Mouse (Mus musculus) megakaryocyte progenitor cell, adult 5-6 weeks (primary cell): Measurements from ENCODE around the gene Laptm4a. TPM values are rescaled to one million over a fixed set of nuclear protein-coding genes. Genes with fewer than 3 reads are reported as not detected.

Source experiments
- ATAC-seq: replicated peaks from 2 replicates; pipeline ENCODE4 v1.8.0; 2016; ENCODE audit warnings: mild to moderate bottlenecking, moderate TSS enrichment, inconsistent platforms; ENCODE audit not compliant: poor library complexity
- total RNA-seq, 2 experiments: library from RNA; stranded (forward) in 1 of 2; stranded (reverse) in 1 of 2; fragments of 157-497, 149-512 nt in 1 of 2; fragments of 200-1000 nt in 1 of 2; gene quantifications; 2 replicates each; pipeline versions ENCODE4 v1.2.3 to v1.2.4; 2015 to 2017

Gene Laptm4a
- total RNA-seq (2015) (73.2 and 76.6 TPM in 2 replicates), total RNA-seq (2017) (111 and 119 TPM in 2 replicates)

GRCm38 (mm10) chr12:8921394-8922368 lies at the start of gene Laptm4a:
Laptm4a (plus strand) TSS chr12:8921664.
- ATAC-seq = peak; percentile 81

DNA sequence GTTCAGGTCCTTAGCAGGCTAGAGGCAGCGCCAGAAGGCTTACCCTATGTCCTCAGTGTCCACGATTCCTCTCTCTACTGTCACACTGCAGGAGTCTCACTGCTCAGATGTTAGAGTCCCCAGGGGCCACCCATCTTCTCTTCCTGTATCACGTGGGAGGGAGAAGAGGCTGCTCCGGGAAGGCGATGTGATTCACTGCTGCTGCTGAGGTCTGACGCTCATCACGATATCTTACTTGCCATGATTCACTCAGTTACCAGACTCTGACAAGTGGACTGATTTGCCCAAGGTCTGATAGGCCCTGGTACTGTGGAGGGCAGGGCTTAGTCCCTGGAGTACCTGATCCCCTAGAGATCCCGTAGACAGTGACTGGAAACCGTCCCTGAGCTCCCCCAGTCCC lies 45.9 kb upstream of the Laptm4a start:
- ATAC-seq = no peak

DNA sequence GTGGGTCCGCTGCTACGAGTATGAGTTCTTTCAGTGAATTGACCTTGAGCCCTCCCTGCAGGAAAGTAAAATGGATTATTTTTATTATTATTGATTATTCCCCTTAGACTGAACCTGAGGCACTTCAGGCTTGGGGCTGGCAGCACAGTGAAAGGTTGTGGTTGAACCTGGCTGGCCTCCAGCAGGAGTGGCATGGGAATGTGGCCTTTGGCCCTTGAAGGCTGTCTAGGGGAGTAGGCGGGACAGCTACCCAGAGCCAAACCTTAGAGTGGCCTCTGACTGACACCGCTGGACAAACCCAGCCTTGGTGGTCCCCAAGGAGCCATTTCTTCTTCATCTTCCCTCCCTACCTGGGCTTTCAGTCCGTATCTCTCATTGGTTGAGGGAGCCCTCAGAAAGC lies 44.6 kb upstream of the Laptm4a start:
- ATAC-seq = no peak

DNA sequence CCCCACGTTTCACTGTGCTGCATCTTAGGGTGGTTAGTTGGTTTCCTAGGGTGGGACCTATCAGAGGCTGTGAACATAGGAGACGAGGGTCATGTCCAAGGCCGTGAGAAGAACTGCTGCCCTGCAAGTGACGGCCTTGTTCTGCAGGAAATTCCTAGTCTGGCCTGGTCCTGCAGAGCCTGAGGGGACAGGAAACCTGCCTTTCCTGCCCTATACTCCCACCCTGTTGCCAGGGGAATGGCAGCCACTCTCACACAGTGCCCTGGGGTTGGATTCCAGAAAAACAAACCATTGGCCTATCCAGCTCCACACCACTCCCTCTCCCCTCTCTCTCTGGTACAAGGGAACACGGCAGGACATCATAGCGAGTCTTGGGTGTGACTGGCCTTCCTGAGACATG lies 44.1 kb upstream of the Laptm4a start:
- ATAC-seq = no peak

DNA sequence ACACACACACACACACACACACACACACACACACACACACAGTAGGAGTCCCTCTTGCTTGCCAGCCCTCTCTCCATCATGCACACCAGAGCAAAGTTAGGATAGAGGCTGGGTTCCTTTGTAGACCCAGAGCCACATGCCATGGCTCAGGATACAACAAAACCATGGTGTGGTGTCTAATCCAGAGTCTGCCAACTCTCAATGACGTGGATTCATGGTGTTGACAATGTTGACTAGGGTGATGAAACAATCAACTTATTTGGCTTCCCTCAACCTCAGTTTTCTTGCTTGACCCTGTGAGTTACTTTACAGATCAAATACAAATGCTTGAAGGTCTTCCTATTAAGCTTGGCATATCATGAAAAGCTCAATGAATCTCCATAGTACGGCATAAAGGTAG lies 42.7 kb upstream of the Laptm4a start:
- no peak for ATAC-seq

- ATAC-seq = no peak
Observed at GRCm38 (mm10) chr12:8879389-8879788, 42.1 kb upstream of the Laptm4a start.

GRCm38 (mm10) chr12:8881736-8882135 lies 39.7 kb upstream of the Laptm4a start:
- peak; percentile 70 for ATAC-seq

- ATAC-seq = no peak
Observed at GRCm38 (mm10) chr12:8882376-8882775, 39.1 kb upstream of the Laptm4a start.

GRCm38 (mm10) chr12:8884426-8885145 lies 36.9 kb upstream of the Laptm4a start:
- no peak for ATAC-seq

DNA sequence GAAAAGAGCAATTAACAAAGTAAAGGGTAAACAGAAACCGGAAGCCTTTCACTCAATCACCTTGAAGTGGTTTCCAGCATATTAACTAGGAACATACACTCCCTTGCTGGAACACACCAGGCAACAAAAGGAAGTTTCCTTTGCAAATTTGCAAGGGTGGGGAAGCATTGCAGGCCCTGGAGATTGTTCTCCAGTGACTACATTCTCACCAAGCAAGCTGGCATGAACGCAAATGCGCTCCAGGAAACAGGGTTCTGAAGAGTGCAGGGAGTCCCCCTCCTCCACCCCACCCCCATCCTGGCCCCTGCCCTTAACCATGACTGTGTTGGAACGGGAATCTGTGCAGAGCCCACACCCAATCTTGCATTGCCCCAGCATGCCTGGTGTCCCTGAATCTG lies 36.3 kb upstream of the Laptm4a start:
- no peak for ATAC-seq

DNA sequence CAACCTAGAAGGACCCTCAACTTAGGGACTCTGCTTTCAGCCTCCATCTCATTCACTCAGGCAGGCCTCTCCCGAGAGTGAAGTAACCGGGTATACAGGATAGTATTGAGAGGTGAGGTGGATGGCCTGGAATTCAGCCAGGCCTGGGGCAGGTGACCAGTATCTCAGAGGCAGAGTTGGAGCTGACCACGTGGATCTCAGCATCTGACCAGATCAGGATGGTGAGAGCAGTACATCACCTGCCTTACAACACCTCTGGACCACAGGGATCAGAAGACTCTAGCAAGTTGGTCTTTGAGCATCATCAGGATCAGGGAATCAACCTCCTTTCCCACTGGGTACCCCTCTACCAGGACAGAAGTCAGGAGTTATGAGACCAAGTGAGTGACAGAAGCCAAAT lies 35.5 kb upstream of the Laptm4a start:
- ATAC-seq = no peak

GRCm38 (mm10) chr12:8888445-8888844 lies 33.0 kb upstream of the Laptm4a start:
- no peak for ATAC-seq

GRCm38 (mm10) chr12:8889117-8889665 lies 32.3 kb upstream of the Laptm4a start:
- peak; percentile 97 for ATAC-seq

DNA sequence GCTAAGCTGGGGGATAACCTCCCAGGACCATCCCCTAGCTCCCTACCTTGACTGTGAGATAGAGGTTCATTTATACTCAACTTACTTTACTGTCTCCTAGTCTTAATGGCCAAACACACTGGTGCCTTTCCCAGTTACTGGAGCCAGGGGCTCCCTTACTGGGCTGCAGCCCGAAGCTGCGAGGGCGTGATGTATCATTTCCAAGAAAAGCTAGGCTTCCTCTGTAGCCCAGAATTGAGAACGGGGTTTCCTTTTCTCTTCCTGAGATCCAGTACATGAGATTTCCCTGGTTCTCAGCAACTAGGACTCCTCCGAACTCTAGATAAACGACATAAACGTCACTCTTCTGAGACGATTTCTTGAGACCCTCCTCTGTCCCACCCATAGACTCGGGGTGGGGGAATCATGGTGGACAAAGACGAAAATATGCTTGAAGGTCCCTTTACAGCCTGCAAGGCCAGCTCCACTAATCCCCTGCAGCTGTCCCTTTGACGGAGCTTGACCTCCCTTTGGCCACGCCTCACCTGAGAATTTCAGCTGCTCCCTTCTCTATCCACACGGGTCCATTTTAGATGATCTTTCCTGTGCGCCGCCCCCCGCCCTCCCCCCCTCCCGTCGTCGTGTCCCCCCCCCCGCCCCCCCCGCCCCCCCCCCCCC lies 28.5 kb upstream of the Laptm4a start:
- no peak for ATAC-seq

GRCm38 (mm10) chr12:8897140-8897539 lies 24.3 kb upstream of the Laptm4a start:
- ATAC-seq = no peak

DNA sequence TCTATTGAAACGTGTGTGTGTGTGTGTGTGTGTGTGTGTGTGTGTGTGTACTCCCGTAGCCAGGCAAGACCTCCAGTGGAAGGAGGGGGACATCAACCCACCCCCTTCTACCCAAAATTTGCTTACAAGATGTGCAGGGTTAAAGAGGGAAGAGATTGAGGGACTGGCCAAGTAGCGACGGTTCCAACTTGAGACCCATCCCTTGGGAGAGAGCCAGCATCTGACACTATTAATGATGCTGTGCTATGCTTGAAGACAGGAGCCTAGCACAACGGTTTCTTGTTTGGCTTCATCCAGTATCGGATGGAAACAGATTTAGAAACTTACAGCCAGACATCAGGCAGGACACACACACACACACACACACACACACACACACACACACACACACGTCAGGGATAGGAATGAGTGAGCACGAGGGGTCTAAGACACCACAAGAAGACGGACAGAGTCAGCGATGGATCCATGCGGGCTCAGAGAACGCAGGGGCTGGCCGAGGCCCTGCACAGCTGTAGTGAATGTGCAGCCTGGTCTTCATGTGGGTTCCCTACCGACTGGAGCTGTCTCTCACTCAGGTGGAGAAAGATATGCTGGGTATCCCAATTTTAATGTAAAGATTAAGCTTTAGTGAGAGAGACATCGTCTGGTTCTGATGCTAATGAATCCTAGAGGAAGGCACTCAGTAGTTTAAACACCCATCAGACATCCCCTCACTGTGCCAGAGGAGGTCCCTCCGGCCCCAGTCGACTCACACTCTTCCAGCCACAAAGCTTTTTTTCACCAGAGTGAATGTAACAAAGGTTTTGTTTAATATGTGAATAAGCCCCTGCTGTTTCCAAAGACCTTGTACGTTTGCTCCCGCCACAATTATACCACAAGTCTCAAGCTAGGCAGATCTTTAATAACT lies 22.3 kb upstream of the Laptm4a start:
- ATAC-seq = no peak

GRCm38 (mm10) chr12:8900107-8900698 lies 21.3 kb upstream of the Laptm4a start:
- ATAC-seq = no peak

DNA sequence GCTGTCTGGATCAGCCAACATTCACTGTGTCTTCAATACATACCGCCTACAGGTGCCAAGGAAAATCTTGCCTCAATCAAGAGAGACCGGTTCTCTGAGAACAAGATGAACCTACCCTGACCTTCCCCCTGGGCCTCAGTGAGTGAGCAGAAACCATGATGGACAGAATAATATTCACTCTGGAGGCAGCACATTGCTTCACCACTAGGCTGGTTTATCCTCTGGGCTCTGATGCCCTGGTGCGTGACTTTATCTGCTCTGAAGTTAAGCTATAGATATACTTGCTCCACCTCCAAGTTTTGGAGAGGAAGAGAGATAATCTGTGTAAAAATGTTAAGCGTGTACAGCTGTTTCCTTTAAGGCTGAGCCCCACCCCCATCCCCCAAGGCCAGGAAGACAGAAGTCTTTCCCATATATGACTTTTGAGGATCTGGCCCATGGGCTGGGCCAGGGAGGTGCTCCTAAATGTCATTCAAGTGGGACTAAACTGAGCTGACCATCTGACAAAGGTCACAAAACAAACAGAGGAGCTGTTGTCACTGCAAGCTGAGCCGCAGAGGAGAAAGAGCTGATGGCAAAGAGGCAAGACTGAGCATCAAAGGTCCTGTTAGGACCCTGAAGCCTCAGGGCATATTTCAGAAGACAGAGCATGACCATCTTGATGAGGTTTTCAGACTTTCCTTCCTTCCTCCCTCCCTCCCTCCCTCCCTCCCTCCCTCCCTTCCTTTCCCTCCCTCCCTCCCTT lies 20.4 kb upstream of the Laptm4a start:
- ATAC-seq = peak; percentile 50; the same call in 1 of the 2 replicates

DNA sequence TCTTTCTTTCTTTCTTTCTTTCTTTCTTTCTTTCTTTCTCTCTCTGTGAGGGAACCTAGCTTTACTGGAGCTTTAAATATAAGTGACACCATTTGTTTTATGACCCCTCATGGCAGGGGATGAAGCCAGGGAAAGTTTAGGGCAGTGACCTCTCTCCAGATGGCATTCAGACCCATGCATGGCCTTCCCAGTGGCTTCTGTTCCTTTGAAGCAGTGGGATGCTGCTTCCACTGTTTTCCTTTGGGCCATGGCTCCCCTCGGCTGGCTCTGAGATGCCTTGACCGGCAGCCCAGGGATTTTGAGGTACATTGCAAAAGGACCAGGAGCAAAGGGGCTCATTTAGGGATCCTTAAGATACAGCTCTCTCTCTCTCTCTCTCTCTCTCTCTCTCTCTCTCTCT lies 19.5 kb upstream of the Laptm4a start:
- ATAC-seq = no peak
